Mouse (Mus musculus) CH12.LX (cell line): ENCODE results near the gene Cldn8. TPM values are rescaled to one million over a fixed set of nuclear protein-coding genes. Genes with fewer than 3 reads are reported as not detected.

ENCODE experiments used
- DNase-seq: peaks from one replicate; pipeline ENCODE4 v3.0.0-alpha.2; 2013; ENCODE audit errors: extremely low read depth
- H3K27ac ChIP-seq: 2 replicates; pipeline ENCODE4 v1.5.1; 2012; ENCODE audit warnings: low read depth, mild to moderate bottlenecking, control low read depth, moderate library complexity; ENCODE audit not compliant: insufficient read depth
- H3K27me3 ChIP-seq: replicated peaks from 2 replicates; pipeline ENCODE3; 2012; ENCODE audit warnings: inconsistent platforms
- H3K36me3 ChIP-seq, 2 experiments: replicated peaks in 1 of 2; 2 replicates each; pipeline versions ENCODE3 to v1.6.1; 2012; ENCODE audit warnings: inconsistent platforms in 1 of 2, low read length in 1 of 2, mild to moderate bottlenecking in 1 of 2, mixed read lengths in 1 of 2, moderate library complexity in 1 of 2; ENCODE audit not compliant: control insufficient read depth in 1 of 2, insufficient read depth in 1 of 2
- H3K4me1 ChIP-seq, 2 experiments: 2 replicates each; pipeline ENCODE4 v1.6.1; 2012; ENCODE audit warnings: inconsistent platforms in 1 of 2, moderate library complexity in 1 of 2; ENCODE audit not compliant: insufficient read depth in 2 of 2, control insufficient read depth in 1 of 2
- H3K4me2 ChIP-seq: 2 replicates; pipeline ENCODE4 v1.6.1; 2012; ENCODE audit warnings: low read depth, mild to moderate bottlenecking, control low read depth; ENCODE audit not compliant: poor library complexity, insufficient read depth, severe bottlenecking
- H3K4me3 ChIP-seq, 3 experiments: fragments of 150-350 bp in 1 of 3; sonication (generic) in 1 of 3; replicated peaks in 1 of 3; 2 replicates each; pipeline versions ENCODE3 to v1.5.1; 2011 to 2012; ENCODE audit warnings: low read depth in 2 of 3, low read length in 2 of 3, mild to moderate bottlenecking in 2 of 3, moderate library complexity in 2 of 3, control low read depth in 1 of 3, improper control_type of control experiment in 1 of 3, inconsistent platforms in 1 of 3, mixed read lengths in 1 of 3; ENCODE audit not compliant: poor library complexity in 1 of 3
- H3K79me2 ChIP-seq: replicated peaks from 2 replicates; pipeline ENCODE4 v1.6.1; 2012; ENCODE audit warnings: mild to moderate bottlenecking, moderate library complexity; ENCODE audit not compliant: control insufficient read depth, poor library complexity, insufficient read depth, severe bottlenecking; ENCODE audit errors: extremely low read depth
- H3K9ac ChIP-seq: 2 replicates; pipeline ENCODE4 v1.6.1; 2012; ENCODE audit warnings: low read depth, mild to moderate bottlenecking, control low read depth, moderate library complexity; ENCODE audit not compliant: insufficient read depth
- H3K9me3 ChIP-seq: replicated peaks from 2 replicates; pipeline ENCODE3; 2012; ENCODE audit warnings: low read length, inconsistent platforms, mixed read lengths
- CTCF ChIP-seq, 2 experiments: IDR thresholded peaks in 1 of 2; conservative IDR thresholded peaks in 1 of 2; 2 replicates each; pipeline ENCODE4 v1.5.1; 2011 to 2012; ENCODE audit warnings: low read depth in 2 of 2, low read length in 2 of 2, improper control_type of control experiment in 1 of 2, inconsistent platforms in 1 of 2, mild to moderate bottlenecking in 1 of 2, moderate library complexity in 1 of 2
- E2F4 ChIP-seq: IDR thresholded peaks from 2 replicates; pipeline ENCODE4 v1.6.1; 2011; ENCODE audit warnings: low read depth, low read length, improper control_type of control experiment; ENCODE audit not compliant: insufficient replicate concordance
- ELF1 ChIP-seq: IDR thresholded peaks from 2 replicates; pipeline ENCODE4 v1.6.1; 2014; ENCODE audit warnings: low read depth, mild to moderate bottlenecking, inconsistent platforms, low read length, improper control_type of control experiment
- ETS1 ChIP-seq: conservative IDR thresholded peaks from 2 replicates; pipeline ENCODE4 v1.6.1; 2012; ENCODE audit warnings: low read depth, mild to moderate bottlenecking, inconsistent platforms, low read length, improper control_type of control experiment, moderate library complexity
- HCFC1 ChIP-seq: IDR thresholded peaks from 2 replicates; pipeline ENCODE4 v1.6.1; 2012; ENCODE audit warnings: low read depth, mild to moderate bottlenecking, inconsistent platforms, low read length, improper control_type of control experiment
- IRF4 ChIP-seq: IDR thresholded peaks from 2 replicates; pipeline ENCODE4 v1.6.1; 2014; ENCODE audit warnings: low read depth, mild to moderate bottlenecking, inconsistent platforms, low read length, improper control_type of control experiment
- JUN ChIP-seq: IDR thresholded peaks from 2 replicates; pipeline ENCODE4 v1.6.1; 2011; ENCODE audit warnings: low read depth, mild to moderate bottlenecking, low read length, improper control_type of control experiment, moderate library complexity; ENCODE audit not compliant: insufficient read depth
- JUND ChIP-seq: conservative IDR thresholded peaks from 2 replicates; pipeline ENCODE4 v1.6.1; 2011; ENCODE audit warnings: low read depth, low read length, improper control_type of control experiment
- KAT2A ChIP-seq: IDR thresholded peaks from 2 replicates; pipeline ENCODE4 v1.6.1; 2012; ENCODE audit warnings: low read length, improper control_type of control experiment, inconsistent platforms; ENCODE audit not compliant: insufficient replicate concordance
- MAX ChIP-seq: IDR thresholded peaks from 2 replicates; pipeline ENCODE4 v1.6.1; 2011; ENCODE audit warnings: low read length, improper control_type of control experiment
- MEF2A ChIP-seq: IDR thresholded peaks from 2 replicates; pipeline ENCODE4 v1.6.1; 2014; ENCODE audit warnings: low read depth, mild to moderate bottlenecking, inconsistent platforms, low read length, improper control_type of control experiment, borderline replicate concordance
- MXI1 ChIP-seq: IDR thresholded peaks from 2 replicates; pipeline ENCODE4 v1.6.1; 2011; ENCODE audit warnings: mild to moderate bottlenecking, low read depth, low read length, improper control_type of control experiment
- MYC ChIP-seq: IDR thresholded peaks from 2 replicates; pipeline ENCODE4 v1.6.1; 2011; ENCODE audit warnings: low read depth, mild to moderate bottlenecking, improper control_type of control experiment, low read length
- NELFE ChIP-seq: IDR thresholded peaks from 2 replicates; pipeline ENCODE4 v1.6.1; 2011; ENCODE audit warnings: low read depth, low read length, improper control_type of control experiment
- PAX5 ChIP-seq: IDR thresholded peaks from 2 replicates; pipeline ENCODE4 v1.6.1; 2012; ENCODE audit warnings: low read length, inconsistent platforms, mixed read lengths
- POLR2AphosphoS2 ChIP-seq: IDR thresholded peaks from 2 replicates; pipeline ENCODE4 v1.6.1; 2011; ENCODE audit warnings: low read depth, low read length, improper control_type of control experiment
- RAD21 ChIP-seq: IDR thresholded peaks from 2 replicates; pipeline ENCODE4 v1.6.1; 2011; ENCODE audit warnings: low read depth, mild to moderate bottlenecking, low read length, improper control_type of control experiment, moderate library complexity
- SIN3A ChIP-seq: IDR thresholded peaks from 2 replicates; pipeline ENCODE4 v1.6.1; 2012; ENCODE audit warnings: low read length, improper control_type of control experiment, inconsistent platforms
- SMC3 ChIP-seq: IDR thresholded peaks from 2 replicates; pipeline ENCODE4 v1.6.1; 2011; ENCODE audit warnings: low read depth, low read length, improper control_type of control experiment
- TCF12 ChIP-seq: IDR thresholded peaks from 2 replicates; pipeline ENCODE4 v1.6.1; 2014; ENCODE audit warnings: low read depth, mild to moderate bottlenecking, inconsistent platforms, low read length, improper control_type of control experiment
- USF2 ChIP-seq: conservative IDR thresholded peaks from 2 replicates; pipeline ENCODE4 v1.6.1; 2011; ENCODE audit warnings: low read depth, low read length, improper control_type of control experiment
- ZC3H11A ChIP-seq: IDR thresholded peaks from 2 replicates; pipeline ENCODE4 v1.6.1; 2012; ENCODE audit warnings: low read depth, mild to moderate bottlenecking, inconsistent platforms, low read length, improper control_type of control experiment
- ZMIZ1 ChIP-seq: IDR thresholded peaks from 2 replicates; pipeline ENCODE4 v1.6.1; 2012; ENCODE audit warnings: low read depth, mild to moderate bottlenecking, inconsistent platforms, low read length, improper control_type of control experiment
- ZNF384 ChIP-seq: IDR thresholded peaks from 2 replicates; pipeline ENCODE4 v1.6.1; 2012; ENCODE audit warnings: low read depth, low read length, improper control_type of control experiment, inconsistent platforms
- dilution Hi-C: fragments of 300-500 bp; cut with MboI; formaldehyde crosslinking; loops from 2 replicates; pipeline ENCODE4 v1.14.3; 2020; ENCODE audit warnings: low sequenced_read_pairs; ENCODE audit not compliant: extremely low pct_unique_long_range_greater_than_20kb, extremely low pct_ligation_motif_present
- in situ Hi-C: fragments of 300-500 bp; cut with MboI; formaldehyde crosslinking; loops from 3 replicates; pipeline ENCODE4 v1.14.3; 2019; ENCODE audit warnings: low sequenced_read_pairs, low pct_ligation_motif_present, low pct_unique_long_range_greater_than_20kb, mixed read lengths
- polyA plus RNA-seq: library from polyadenylated mRNA; unstranded; fragments of >175 nt; gene quantifications from 2 replicates; pipeline ENCODE4 v1.2.1, GENCODE M21; 2012; ENCODE audit warnings: low read depth; ENCODE audit not compliant: insufficient read length
- total RNA-seq, 2 experiments: library from RNA; depleted of rRNA; stranded (reverse); fragments of 300-350 nt in 1 of 2; fragments of >200 nt in 1 of 2; gene quantifications; 2 replicates each; pipeline ENCODE4 v1.2.3; 2012 to 2014

Cldn8 gene
- total and polyA plus RNA-seq, 3 experiments: not detected

GRCm38 (mm10) chr16:88604570-88604969 lies 41.6 kb upstream of the Cldn8 start:
- Histone ChIP-seq H3K4me1 (no peaks in the 10 kb centered on the region), H3K36me3 (no peaks in the 10 kb centered on the region), H3K9ac (no peak overlapping the region), H3K27ac (no peak overlapping the region), H3K4me2 (no peak overlapping the region), H3K4me3 (no peak overlapping the region), H3K9me3 (peaks cover 61% of the 10 kb centered on the region), H3K79me2 (no peaks in the 10 kb centered on the region), H3K27me3 (no peaks in the 10 kb centered on the region)
- dilution Hi-C loops: no loop called here
- no peak for DNase-seq
- in situ Hi-C loops: no loop called here
- no peak for TF ChIP-seq SMC3
- TF ChIP-seq CTCF (conservative IDR thresholded peaks at IDR 0.05 in 1 of 2, IDR thresholded peaks at IDR 0.05 in 1 of 2; ENCODE audit: low read depth in 2 of 2, low read length in 2 of 2): no peak
- no peak for TF ChIP-seq POLR2AphosphoS2
- no peak for TF ChIP-seq KAT2A
- TF ChIP-seq MYC: no peak
- TF ChIP-seq ZNF384: no peak
- TF ChIP-seq PAX5: no peak
- no peak for TF ChIP-seq USF2
- no peak for TF ChIP-seq MAX
- no peak for TF ChIP-seq MEF2A
- no peak for TF ChIP-seq IRF4

DNA sequence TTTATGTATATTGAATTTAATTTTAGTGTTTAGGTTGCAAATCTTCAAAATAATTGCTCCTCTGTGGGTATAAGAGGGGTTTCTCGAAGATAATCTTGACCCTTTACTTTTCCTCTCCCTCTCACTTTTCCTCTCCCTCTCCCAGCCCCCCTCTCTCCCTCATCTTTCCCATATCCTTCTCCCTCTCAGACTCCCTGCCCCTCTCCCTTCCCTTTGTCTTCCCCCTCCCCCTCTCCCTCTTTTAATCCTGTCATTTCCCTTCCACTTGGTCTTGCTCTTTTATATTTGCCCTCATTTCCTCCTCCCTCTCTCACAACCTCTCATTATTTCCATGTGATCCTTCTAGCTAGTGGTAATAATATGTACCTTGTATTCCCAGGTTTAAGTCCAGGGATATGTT lies 39.5 kb upstream of the Cldn8 start:
- H3K4me3 ChIP-seq: no peak overlapping the region
- H3K79me2 ChIP-seq: no peaks in the 10 kb centered on the region
- H3K9me3 ChIP-seq: peaks cover 54% of the 10 kb centered on the region
- H3K27ac ChIP-seq: no peak overlapping the region
- no peaks in the 10 kb centered on the region for H3K36me3 ChIP-seq
- dilution Hi-C loops: no loop called here
- in situ Hi-C loops: no loop called here
- H3K27me3 ChIP-seq: no peaks in the 10 kb centered on the region
- DNase-seq: no peak
- TF ChIP-seq ZMIZ1 (no peak), PAX5 (no peak), TCF12 (no peak), CTCF (conservative IDR thresholded peaks at IDR 0.05 in 1 of 2, IDR thresholded peaks at IDR 0.05 in 1 of 2; ENCODE audit: low read depth in 2 of 2, low read length in 2 of 2) (no peak), RAD21 (no peak), ELF1 (no peak), SMC3 (no peak), ZC3H11A (no peak), MXI1 (no peak), ETS1 (no peak), E2F4 (no peak), POLR2AphosphoS2 (no peak), KAT2A (no peak), NELFE (no peak), JUND (no peak), SIN3A (no peak), HCFC1 (no peak), JUN (no peak)
- no peak overlapping the region for H3K9ac ChIP-seq
- no peak overlapping the region for H3K4me2 ChIP-seq
- H3K4me1 ChIP-seq: no peaks in the 10 kb centered on the region
